In genomic region chr17:46115489-46115888, GRCm38 (mm10) we compare ENCODE assay signal across 16 mouse cellular contexts. TPM values are rescaled to one million over a fixed set of nuclear protein-coding genes. Genes with fewer than 3 reads are reported as not detected.
DNase-seq lines count a peak whose midpoint lies in the region; ATAC-seq and TF ChIP-seq lines count a peak whose summit lies in the region.
"Had no signal": no experiment of that assay in that cellular context is flagged by ENCODE, and none has a peak within 500 bp of the region (broad histone marks: within the 10 kb centered on the region; RNA-seq: fewer than 3 reads in every experiment).

No protein-coding gene starts in this region.

- no peaks in the 10 kb centered on the region for H3K9me3 ChIP-seq in embryonic facial prominence, embryonic 11.5 days (replicated peaks; ENCODE audit: control insufficient read depth, low read length)
- no peaks in the 10 kb centered on the region for H3K9me3 ChIP-seq in limb, embryonic 12.5 days
- H3K9me3 ChIP-seq: forebrain, embryonic 12.5 days; liver, embryonic 12.5 days; midbrain, embryonic 15.5 days had no signal

- no peak overlapping the region for H3K4me2 ChIP-seq in embryonic facial prominence, embryonic 11.5 days (ENCODE audit: low read depth, low read length)
- H3K4me2 ChIP-seq in limb, embryonic 12.5 days: peak overlapping the region; percentile 9; the same call in 1 of the 2 replicates
- H3K4me2 ChIP-seq: forebrain, embryonic 12.5 days; liver, embryonic 12.5 days; midbrain, embryonic 15.5 days had no signal

- H3K27me3 ChIP-seq in embryonic facial prominence, embryonic 11.5 days (ENCODE audit: control insufficient read depth, insufficient read depth, low read length): no peaks in the 10 kb centered on the region
- H3K27me3 ChIP-seq in limb, embryonic 12.5 days: no peaks in the 10 kb centered on the region
- H3K27me3 ChIP-seq in kidney, adult 2 months (replicated peaks; ENCODE audit: control insufficient read depth, insufficient read depth, low read length): no peaks in the 10 kb centered on the region
- H3K27me3 ChIP-seq: forebrain, embryonic 12.5 days; liver, embryonic 12.5 days; midbrain, embryonic 15.5 days had no signal

- TF ChIP-seq CTCF in kidney, adult 2 months (conservative IDR thresholded peaks at IDR 0.05; ENCODE audit: insufficient read depth, insufficient read length, low read depth, low read length): no peak

- 65% methylated on average over 2 of the region's 2 CpGs for WGBS in embryonic facial prominence, embryonic 11.5 days
- WGBS in limb, embryonic 12.5 days: 43% methylated on average over 2 of the region's 2 CpGs
- 52% methylated on average over 2 of the region's 2 CpGs for WGBS in kidney, adult 2 months

- no peaks in the 10 kb centered on the region; the same call in 1 of the 2 replicates for H3K36me3 ChIP-seq in embryonic facial prominence, embryonic 11.5 days (replicated peaks; ENCODE audit: control insufficient read depth, insufficient read depth, low read depth, low read length)
- peaks cover 54% of the 10 kb centered on the region for H3K36me3 ChIP-seq in limb, embryonic 12.5 days
- H3K36me3 ChIP-seq in kidney, adult 2 months (ENCODE audit: control insufficient read depth, insufficient read depth, low read length): no peaks in the 10 kb centered on the region

- no peak overlapping the region for H3K4me3 ChIP-seq in embryonic facial prominence, embryonic 11.5 days (ENCODE audit: low read depth, low read length)
- H3K4me3 ChIP-seq in limb, embryonic 12.5 days (replicated peaks): no peak overlapping the region
- H3K4me3 ChIP-seq in kidney, adult 2 months (ENCODE audit: insufficient read depth, low read depth, low read length): no peak overlapping the region
- H3K4me3 ChIP-seq: forebrain, embryonic 12.5 days; liver, embryonic 12.5 days; midbrain, embryonic 15.5 days had no signal

- TF ChIP-seq POLR2A in kidney, adult 2 months (IDR thresholded peaks at IDR 0.05; ENCODE audit: low read depth, low read length): no peak

- peak overlapping the region; percentile 25; the same call in 1 of the 2 replicates for H3K9ac ChIP-seq in embryonic facial prominence, embryonic 11.5 days (replicated peaks; ENCODE audit: low read length)
- 0 out of 2 replicates have a peak overlapping the region, but pooled peaks have one; percentile 31 for H3K9ac ChIP-seq in limb, embryonic 12.5 days (replicated peaks)
- H3K9ac ChIP-seq: forebrain, embryonic 12.5 days; liver, embryonic 12.5 days; midbrain, embryonic 15.5 days had no signal

- peaks cover 3% of the 10 kb centered on the region; the same call in 1 of the 2 replicates for H3K4me1 ChIP-seq in embryonic facial prominence, embryonic 11.5 days (ENCODE audit: control insufficient read depth, insufficient read depth, low read length)
- H3K4me1 ChIP-seq in limb, embryonic 12.5 days (replicated peaks): peaks cover 45% of the 10 kb centered on the region
- H3K4me1 ChIP-seq in kidney, adult 2 months (ENCODE audit: control insufficient read depth, insufficient read depth, low read length): no peaks in the 10 kb centered on the region

- peak overlapping the region; percentile 29 for H3K27ac ChIP-seq in embryonic facial prominence, embryonic 11.5 days (replicated peaks; ENCODE audit: low read depth, low read length)
- H3K27ac ChIP-seq in limb, embryonic 12.5 days: peak overlapping the region; percentile 79
- no peak overlapping the region for H3K27ac ChIP-seq in kidney, adult 2 months (ENCODE audit: insufficient read depth, low read depth, low read length)
- H3K27ac ChIP-seq: forebrain, embryonic 12.5 days; liver, embryonic 12.5 days; midbrain, embryonic 15.5 days had no signal

- peak; percentile 41 for DNase-seq in heart, adult 8-10 months (ENCODE audit: low spot score)
- DNase-seq in heart, postnatal 4 days: no peak
- no peak for DNase-seq in embryonic facial prominence, embryonic 11.5 days (ENCODE audit: low spot score)
- peak; percentile 58 for DNase-seq in lung, postnatal 14 days
- DNase-seq in kidney, adult 9 months: no peak
- no peak for DNase-seq in testis, postnatal 10 days (ENCODE audit: low spot score)
- no peak for DNase-seq in kidney, adult 2 months
- DNase-seq: B cell, adult 2 months; cerebellum, postnatal 25 days; kidney, adult 18-20 months had no signal

- ATAC-seq in embryonic facial prominence, embryonic 11.5 days (replicated peaks; ENCODE audit: insufficient number of reproducible peaks, low FRiP score, low TSS enrichment, low read depth): no peak
- ATAC-seq in limb, embryonic 12.5 days (ENCODE audit: insufficient number of reproducible peaks, insufficient read depth, low FRiP score, low TSS enrichment, low read depth): no peak
- ATAC-seq: liver, embryonic 12.5 days; midbrain, embryonic 15.5 days had no signal

RNA-seq across cellular contexts. Expression of gene Mrps18a, which starts 4.7 kb away (rescaled TPM):
- 100 to 1,000 TPM; 144 to 157 (median 149) TPM for total RNA-seq in heart, adult 8-10 months (2022)
- 100 to 1,000 TPM; 106 to 110 TPM for total RNA-seq in heart, postnatal 4 days (2021)
- 133 and 134 TPM in 2 replicates for polyA plus RNA-seq in embryonic facial prominence, embryonic 11.5 days (2014; fragmentation: Nextera tagmentation; extraction: Ambion mirVana)
- polyA plus RNA-seq in limb, embryonic 12.5 days (2016; fragmentation: Nextera tagmentation; extraction: Ambion mirVana): 143 and 144 TPM in 2 replicates
- 94.6 and 120 TPM in 2 replicates for polyA plus RNA-seq in kidney, adult 2 months (2012; rRNA removed)

RNA-seq across cellular contexts. Expression of gene Rsph9, which starts 28.5 kb away (rescaled TPM):
- total RNA-seq in heart, adult 8-10 months (2022): under 1 TPM; 0.57 to 0.97 (median 0.84) TPM
- 1 to 10 TPM; 1.5 to 2.8 TPM for total RNA-seq in heart, postnatal 4 days (2021)
- 12.5 and 13.0 TPM in 2 replicates for polyA plus RNA-seq in embryonic facial prominence, embryonic 11.5 days (2014; fragmentation: Nextera tagmentation; extraction: Ambion mirVana)
- polyA plus RNA-seq in limb, embryonic 12.5 days (2016; fragmentation: Nextera tagmentation; extraction: Ambion mirVana): 9.5 and 12.7 TPM in 2 replicates
- 34.8 and 37.2 TPM in 2 replicates for polyA plus RNA-seq in kidney, adult 2 months (2012; rRNA removed)
- total RNA-seq: granulocyte monocyte progenitor cell, adult 5-6 weeks; megakaryocyte, adult 5-6 weeks had no signal

RNA-seq across cellular contexts. Expression of gene Mad2l1bp, which starts 37.9 kb away (rescaled TPM):
- 10 to 100 TPM; 19.2 to 27.4 (median 21.6) TPM for total RNA-seq in heart, adult 8-10 months (2022)
- 10 to 100 TPM; 16.2 to 17.5 TPM for total RNA-seq in heart, postnatal 4 days (2021)
- 37.1 and 37.2 TPM in 2 replicates for polyA plus RNA-seq in embryonic facial prominence, embryonic 11.5 days (2014; fragmentation: Nextera tagmentation; extraction: Ambion mirVana)
- 36.1 and 36.4 TPM in 2 replicates for polyA plus RNA-seq in limb, embryonic 12.5 days (2016; fragmentation: Nextera tagmentation; extraction: Ambion mirVana)
- polyA plus RNA-seq in kidney, adult 2 months (2012; rRNA removed): 17.3 and 19.2 TPM in 2 replicates

RNA-seq across cellular contexts. Expression of gene Gtpbp2, which starts 45.3 kb away (rescaled TPM):
- total RNA-seq in heart, adult 8-10 months (2022): 10 to 100 TPM; 55.8 to 74.5 (median 59.0) TPM
- 10 to 100 TPM; 78.1 to 84.9 TPM for total RNA-seq in heart, postnatal 4 days (2021)
- 18.1 and 19.3 TPM in 2 replicates for polyA plus RNA-seq in embryonic facial prominence, embryonic 11.5 days (2014; fragmentation: Nextera tagmentation; extraction: Ambion mirVana)
- 46.5 and 51.0 TPM in 2 replicates for polyA plus RNA-seq in limb, embryonic 12.5 days (2016; fragmentation: Nextera tagmentation; extraction: Ambion mirVana)
- polyA plus RNA-seq in kidney, adult 2 months (2012; rRNA removed): 69.7 and 80.4 TPM in 2 replicates

Comparison
In these comparisons a context has a peak if more than half of its experiments do, and no peak if none do; other contexts are left out.
1. DNase-seq: peak in heart, adult 8-10 months (single experiment) and lung, postnatal 14 days (single experiment); none in heart, postnatal 4 days (single experiment), embryonic facial prominence, embryonic 11.5 days (single experiment), kidney, adult 9 months (single experiment), testis, postnatal 10 days (single experiment) and kidney, adult 2 months (single experiment).